Mouse (Mus musculus) limb, embryonic 10.5 days (tissue): Measurements from ENCODE around the gene Pdzd2. TPM values are rescaled to one million over a fixed set of nuclear protein-coding genes. Genes with fewer than 3 reads are reported as not detected.

Experiments used
- DNase-seq: peaks from one replicate; pipeline ENCODE4 v3.0.0-alpha.2; 2017; ENCODE audit warnings: low spot score
- H3K27ac ChIP-seq: fragments of 300-500 bp; sonication (generic); 2 replicates; pipeline ENCODE4 v1.5.1; 2016; ENCODE audit warnings: mild to moderate bottlenecking
- H3K27me3 ChIP-seq: fragments of 300-500 bp; sonication (generic); 2 replicates; pipeline ENCODE4 v1.6.1; 2016; ENCODE audit warnings: low read depth, mild to moderate bottlenecking; ENCODE audit not compliant: poor library complexity, severe bottlenecking
- H3K36me3 ChIP-seq: fragments of 300-500 bp; sonication (generic); 2 replicates; pipeline ENCODE4 v1.6.1; 2016; ENCODE audit warnings: mild to moderate bottlenecking, moderate library complexity
- H3K4me1 ChIP-seq: fragments of 300-500 bp; sonication (generic); 2 replicates; pipeline ENCODE4 v1.6.1; 2016
- H3K4me3 ChIP-seq: fragments of 300-500 bp; sonication (generic); 2 replicates; pipeline ENCODE4 v1.5.1; 2016; ENCODE audit warnings: mild to moderate bottlenecking, moderate library complexity
- H3K9me3 ChIP-seq: fragments of 300-500 bp; sonication (generic); replicated peaks from 2 replicates; pipeline ENCODE4 v1.6.1; 2016; ENCODE audit warnings: mild to moderate bottlenecking
- WGBS: fragments of 180-500 bp; shearing (Covaris S2); methylation state at CpG from one replicate; pipeline ENCODE4 v1.1.7; 2016; 5-methylcytosine and 5-hydroxymethylcytosine counted together
- polyA plus RNA-seq: library from polyadenylated mRNA; unstranded; fragments of >200 nt; fragmentation: Nextera tagmentation; extraction: Ambion mirVana; gene quantifications from 2 replicates; pipeline ENCODE4 v1.2.1, GENCODE M21; 2016

Gene Pdzd2
- polyA plus RNA-seq, 1 experiment from 2014 or later: 16.0 TPM

DNA sequence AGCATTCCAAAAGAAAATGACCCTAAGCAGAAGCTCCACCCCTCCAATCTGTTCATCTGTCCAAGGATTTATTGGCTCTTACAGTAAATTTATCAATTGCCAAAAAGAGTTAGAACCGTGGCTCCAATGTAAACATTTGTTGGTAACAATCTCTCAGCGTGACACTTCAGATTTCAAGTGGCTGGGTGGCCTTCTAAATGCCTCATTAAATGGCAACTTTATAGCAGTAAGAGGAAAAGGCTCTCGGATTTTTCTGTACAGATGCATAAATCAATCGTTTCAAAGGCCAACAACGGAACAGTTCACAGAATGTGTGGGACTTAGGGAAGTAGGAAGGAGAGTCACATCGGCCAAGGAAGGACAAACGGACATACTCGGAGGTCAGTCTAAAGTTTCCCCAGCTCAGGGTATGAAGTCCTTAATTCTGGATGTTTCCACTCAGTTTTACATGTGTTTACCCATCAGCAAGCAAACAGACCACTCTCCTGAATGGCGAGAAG is 222.4 kb downstream of the Pdzd2 start:
- Histone ChIP-seq H3K36me3 (peaks cover 4% of the 10 kb centered on the region; the same call in 1 of the 2 replicates), H3K9me3 (no peaks in the 10 kb centered on the region), H3K27me3 (no peaks in the 10 kb centered on the region), H3K4me1 (peaks cover 75% of the 10 kb centered on the region), H3K27ac (peak overlapping the region; percentile 81), H3K4me3 (no peak overlapping the region)
- DNase-seq: no peak
- WGBS: 50% methylated on average over 9 of the region's 9 CpGs

- WGBS: 29% methylated on average over 9 of the region's 9 CpGs
- Histone ChIP-seq H3K27ac (peak overlapping the region; percentile 81), H3K9me3 (no peaks in the 10 kb centered on the region), H3K4me1 (peaks cover 78% of the 10 kb centered on the region), H3K36me3 (no peaks in the 10 kb centered on the region), H3K4me3 (no peak overlapping the region), H3K27me3 (no peaks in the 10 kb centered on the region)
- DNase-seq: peak; percentile 68
These were observed 224.4 kb downstream of the Pdzd2 start for GRCm38 (mm10) chr15:12515272-12515844.

DNA sequence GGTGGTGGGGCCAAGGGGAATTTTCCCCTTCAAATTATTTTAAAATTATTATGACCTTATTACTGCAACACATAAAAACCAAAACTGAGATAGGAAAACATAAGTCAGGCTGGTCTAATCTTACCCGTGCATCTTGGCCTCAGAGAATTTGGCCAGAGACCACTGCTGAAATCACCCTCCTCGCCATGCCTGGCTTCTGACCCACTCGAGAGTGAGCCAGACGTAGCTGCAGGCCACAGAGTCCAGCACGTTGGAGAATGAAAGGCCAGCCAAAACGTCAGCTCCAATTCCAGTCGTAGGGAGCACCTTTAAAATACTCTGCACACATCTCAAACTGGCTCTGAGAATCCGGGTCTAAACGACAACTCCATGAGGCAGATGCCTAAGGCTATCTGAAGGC is 226.2 kb downstream of the Pdzd2 start:
- H3K36me3 ChIP-seq: no peaks in the 10 kb centered on the region
- H3K4me3 ChIP-seq: no peak overlapping the region
- no peak for DNase-seq
- peak overlapping the region; percentile 81 for H3K27ac ChIP-seq
- no peaks in the 10 kb centered on the region for H3K9me3 ChIP-seq
- H3K27me3 ChIP-seq: no peaks in the 10 kb centered on the region
- peaks cover 65% of the 10 kb centered on the region for H3K4me1 ChIP-seq
- 65% methylated on average over 9 of the region's 9 CpGs for WGBS

DNA sequence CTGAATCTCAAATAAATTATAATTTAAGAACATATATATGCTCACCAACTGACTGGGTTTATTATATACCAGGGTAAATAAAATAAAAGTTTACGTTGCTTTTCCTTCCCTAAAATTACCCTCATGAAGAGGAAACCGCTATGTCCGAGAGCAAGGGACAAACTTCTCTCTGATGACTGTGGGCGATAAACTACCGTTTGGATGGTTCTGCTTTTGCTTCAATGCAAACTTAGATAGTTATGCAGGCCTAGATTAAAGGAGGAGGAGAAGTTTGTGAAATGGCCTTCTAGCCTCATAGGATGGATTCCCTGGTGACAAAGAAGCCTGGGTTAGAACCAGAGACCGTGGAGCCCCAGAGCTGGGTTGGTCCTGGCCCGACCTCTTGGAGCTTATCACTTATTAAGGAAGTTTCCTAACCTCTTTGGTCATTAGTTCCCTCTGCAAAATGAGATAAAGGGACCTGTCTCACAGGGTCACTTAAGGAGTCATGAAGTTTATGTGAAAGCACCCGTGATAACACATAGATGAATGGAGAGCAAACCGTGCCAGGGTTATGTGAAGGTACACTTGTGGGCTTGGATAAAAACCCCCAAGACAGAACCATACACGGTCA is 230.9 kb downstream of the Pdzd2 start:
- no peaks in the 10 kb centered on the region for H3K27me3 ChIP-seq
- no peak overlapping the region for H3K4me3 ChIP-seq
- H3K4me1 ChIP-seq: peaks cover 43% of the 10 kb centered on the region
- H3K9me3 ChIP-seq: no peaks in the 10 kb centered on the region
- 89% methylated on average over 10 of the region's 10 CpGs for WGBS
- no peaks in the 10 kb centered on the region for H3K36me3 ChIP-seq
- DNase-seq: no peak
- H3K27ac ChIP-seq: no peak overlapping the region

GRCm38 (mm10) chr15:12507523-12507922 is 232.2 kb downstream of the Pdzd2 start:
- Histone ChIP-seq H3K4me3 (no peak overlapping the region), H3K36me3 (no peaks in the 10 kb centered on the region), H3K4me1 (peaks cover 46% of the 10 kb centered on the region), H3K27me3 (no peaks in the 10 kb centered on the region), H3K9me3 (no peaks in the 10 kb centered on the region), H3K27ac (0 out of 2 replicates have a peak overlapping the region, but pooled peaks have one; percentile 7)
- WGBS: 83% methylated on average over 4 of the region's 4 CpGs
- DNase-seq: no peak

DNA sequence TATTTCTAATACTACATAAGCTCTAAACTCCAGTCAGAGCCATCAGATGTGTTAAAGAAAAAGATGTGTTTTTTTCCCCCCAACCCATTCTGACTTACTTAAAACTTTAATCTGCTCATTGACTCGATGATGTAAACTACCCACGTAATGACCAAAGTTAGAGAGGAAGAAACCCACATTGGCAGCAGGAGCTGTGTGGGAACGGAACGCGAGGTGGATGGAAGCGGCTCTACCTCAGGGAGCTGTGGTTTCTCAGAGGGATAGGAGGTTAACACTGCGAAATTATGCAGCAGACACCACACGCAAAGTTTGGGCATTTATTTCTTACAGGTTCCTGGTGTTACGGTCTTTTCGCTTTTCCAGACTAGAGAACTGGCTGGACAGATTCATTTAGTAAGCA is 233.2 kb downstream of the Pdzd2 start:
- H3K27ac ChIP-seq: no peak overlapping the region
- H3K4me3 ChIP-seq: no peak overlapping the region
- H3K27me3 ChIP-seq: no peaks in the 10 kb centered on the region
- no peaks in the 10 kb centered on the region for H3K36me3 ChIP-seq
- 91% methylated on average over 10 of the region's 10 CpGs for WGBS
- no peak for DNase-seq
- H3K9me3 ChIP-seq: no peaks in the 10 kb centered on the region
- H3K4me1 ChIP-seq: peaks cover 56% of the 10 kb centered on the region

- Histone ChIP-seq H3K9me3 (no peaks in the 10 kb centered on the region), H3K4me3 (no peak overlapping the region), H3K27ac (no peak overlapping the region), H3K4me1 (peaks cover 60% of the 10 kb centered on the region), H3K36me3 (no peaks in the 10 kb centered on the region), H3K27me3 (no peaks in the 10 kb centered on the region)
- no peak for DNase-seq
- 76% methylated on average over 4 of the region's 4 CpGs for WGBS
These were observed 233.6 kb downstream of the Pdzd2 start for GRCm38 (mm10) chr15:12506085-12506484.

GRCm38 (mm10) chr15:12505556-12505955 is 234.2 kb downstream of the Pdzd2 start:
- Histone ChIP-seq H3K9me3 (no peaks in the 10 kb centered on the region), H3K36me3 (no peaks in the 10 kb centered on the region), H3K27ac (peak overlapping the region; percentile 19; the same call in 1 of the 2 replicates), H3K4me1 (peaks cover 62% of the 10 kb centered on the region), H3K27me3 (no peaks in the 10 kb centered on the region), H3K4me3 (no peak overlapping the region)
- 84% methylated on average over 11 of the region's 11 CpGs for WGBS
- DNase-seq: no peak

DNA sequence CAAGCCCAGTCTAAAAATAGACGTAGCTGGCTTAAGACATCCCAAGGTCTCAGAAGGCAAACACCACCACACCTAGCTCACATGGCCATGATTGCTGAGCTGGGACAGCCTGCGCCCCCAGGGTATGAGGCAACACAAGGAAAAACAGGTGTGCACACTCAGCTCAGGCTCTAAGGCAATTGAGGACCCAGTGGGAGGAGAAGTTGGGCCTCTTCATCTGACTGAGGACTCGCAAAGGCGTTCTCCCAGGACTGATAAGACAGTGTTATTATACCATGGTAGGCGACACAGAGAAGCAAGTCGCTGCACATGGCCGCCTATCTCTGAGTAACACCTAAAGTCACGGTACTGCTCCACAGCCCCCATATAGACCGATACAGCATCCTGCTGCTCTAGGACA is 235.8 kb downstream of the Pdzd2 start:
- 90% methylated on average over 9 of the region's 9 CpGs for WGBS
- Histone ChIP-seq H3K27me3 (no peaks in the 10 kb centered on the region), H3K9me3 (no peaks in the 10 kb centered on the region)

DNA sequence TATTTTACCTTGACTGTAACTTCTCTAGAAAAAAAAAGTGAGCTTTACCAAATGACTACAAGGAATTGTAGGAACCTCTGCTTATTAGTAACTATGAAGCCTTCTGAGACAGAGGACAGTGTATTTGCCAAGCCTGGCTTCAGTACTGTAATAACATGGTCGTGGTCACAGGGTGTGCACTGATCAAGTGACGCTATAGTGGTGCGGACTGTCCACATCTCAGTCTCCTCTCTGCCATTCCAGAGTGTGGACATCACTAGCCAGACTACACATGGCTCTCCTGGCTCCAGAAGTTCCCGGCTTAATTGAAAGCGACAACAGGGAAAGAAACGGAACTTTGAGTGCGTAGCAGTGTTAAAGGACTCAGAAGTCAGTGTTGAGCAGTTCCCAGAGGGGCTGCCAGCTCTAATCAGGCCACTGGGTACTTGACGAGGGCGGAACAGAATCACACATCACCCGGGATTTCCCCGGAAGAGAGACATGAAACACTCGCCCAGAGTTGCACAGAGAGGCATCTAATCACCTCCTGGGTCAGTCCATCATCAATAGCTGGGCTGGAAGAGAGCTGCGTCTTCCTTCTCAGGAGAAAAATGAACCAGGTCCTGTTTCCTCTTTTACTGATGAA is 237.7 kb downstream of the Pdzd2 start:
- H3K4me3 ChIP-seq: no peak overlapping the region
- H3K27ac ChIP-seq: peak overlapping the region; percentile 58
- H3K36me3 ChIP-seq: no peaks in the 10 kb centered on the region
- no peaks in the 10 kb centered on the region for H3K27me3 ChIP-seq
- H3K4me1 ChIP-seq: peaks cover 57% of the 10 kb centered on the region
- H3K9me3 ChIP-seq: no peaks in the 10 kb centered on the region
- no peak for DNase-seq
- 62% methylated on average over 13 of the region's 13 CpGs for WGBS

More for the DNA sequence above, 235.8 kb downstream of the Pdzd2 start:
- Histone ChIP-seq H3K4me1 (peaks cover 59% of the 10 kb centered on the region), H3K27ac (peak overlapping the region; percentile 12; the same call in 1 of the 2 replicates), H3K4me3 (no peak overlapping the region), H3K36me3 (no peaks in the 10 kb centered on the region)
- no peak for DNase-seq

- Histone ChIP-seq H3K27ac (peak overlapping the region; percentile 53), H3K36me3 (no peaks in the 10 kb centered on the region), H3K9me3 (no peaks in the 10 kb centered on the region), H3K27me3 (no peaks in the 10 kb centered on the region), H3K4me3 (no peak overlapping the region), H3K4me1 (peaks cover 44% of the 10 kb centered on the region)
- DNase-seq: no peak
- 72% methylated on average over 4 of the region's 4 CpGs for WGBS
These were observed 239.1 kb downstream of the Pdzd2 start for GRCm38 (mm10) chr15:12500674-12501073.

GRCm38 (mm10) chr15:12494084-12494483 is 245.6 kb downstream of the Pdzd2 start:
- Histone ChIP-seq H3K9me3 (no peaks in the 10 kb centered on the region), H3K27me3 (no peaks in the 10 kb centered on the region), H3K4me3 (no peak overlapping the region), H3K4me1 (peaks cover 26% of the 10 kb centered on the region), H3K36me3 (no peaks in the 10 kb centered on the region), H3K27ac (no peak overlapping the region)
- no peak for DNase-seq

- Histone ChIP-seq H3K27ac (0 out of 2 replicates have a peak overlapping the region, but pooled peaks have one; percentile 36), H3K27me3 (no peaks in the 10 kb centered on the region), H3K36me3 (no peaks in the 10 kb centered on the region), H3K4me3 (no peak overlapping the region), H3K4me1 (peaks cover 26% of the 10 kb centered on the region), H3K9me3 (no peaks in the 10 kb centered on the region)
- WGBS: 73% methylated on average over 7 of the region's 7 CpGs
- DNase-seq: no peak
These were observed 246.5 kb downstream of the Pdzd2 start for GRCm38 (mm10) chr15:12493258-12493657.
